Mouse (Mus musculus): ENCODE measurements around the gene Src. TPM values are rescaled to one million over a fixed set of nuclear protein-coding genes. Genes with fewer than 3 reads are reported as not detected.
A peak's percentile ranks its signal among the peaks of the same experiment; 100 is the strongest.

Src gene
- total RNA-seq, 2 experiments from 2014 or later, result 2.2 to 2.8 TPM

- H3K27ac ChIP-seq, result no peak overlapping the region
- DNase-seq, result no peak
- no peak overlapping the region for H3K4me3 ChIP-seq
- intact Hi-C loops (cut with DNase I), result no loop called here
- no peak for TF ChIP-seq CTCF (IDR thresholded peaks at IDR 0.05)
These were observed 90.9 kb downstream of the Src start for GRCm38 (mm10) chr2:157509182-157509581.

- TF ChIP-seq CTCF (IDR thresholded peaks at IDR 0.05), result no peak
- no peak overlapping the region for H3K27ac ChIP-seq
- no peak for DNase-seq
- no peak overlapping the region for H3K4me3 ChIP-seq
- intact Hi-C loops (cut with DNase I), result no loop called here
These were observed 91.8 kb downstream of the Src start for GRCm38 (mm10) chr2:157510031-157510430.

GRCm38 (mm10) chr2:157512859-157513258 is 94.6 kb downstream of the Src start:
- no peak for DNase-seq
- H3K4me3 ChIP-seq, result no peak overlapping the region
- intact Hi-C loops (cut with DNase I), result no loop called here
- no peak overlapping the region for H3K27ac ChIP-seq
- no peak for TF ChIP-seq CTCF (IDR thresholded peaks at IDR 0.05)

GRCm38 (mm10) chr2:157513737-157514208 is 95.5 kb downstream of the Src start:
- intact Hi-C loops (cut with DNase I), result no loop called here
- H3K27ac ChIP-seq, result no peak overlapping the region
- no peak for TF ChIP-seq CTCF (IDR thresholded peaks at IDR 0.05)
- H3K4me3 ChIP-seq, result no peak overlapping the region
- DNase-seq, result no peak

- Histone ChIP-seq H3K27ac (no peak overlapping the region), H3K4me3 (no peak overlapping the region)
- TF ChIP-seq CTCF (IDR thresholded peaks at IDR 0.05), result no peak
- no peak for DNase-seq
- intact Hi-C loops (cut with DNase I), result no loop called here
These were observed 96.1 kb downstream of the Src start for GRCm38 (mm10) chr2:157514353-157514752.

GRCm38 (mm10) chr2:157517526-157517925 is 99.3 kb downstream of the Src start:
- DNase-seq, result no peak
- no peak for TF ChIP-seq CTCF (IDR thresholded peaks at IDR 0.05)
- H3K27ac ChIP-seq, result no peak overlapping the region
- H3K4me3 ChIP-seq, result no peak overlapping the region
- intact Hi-C loops (cut with DNase I), result no loop called here

GRCm38 (mm10) chr2:157518451-157518850 is 100.2 kb downstream of the Src start:
- Histone ChIP-seq H3K27ac (no peak overlapping the region), H3K4me3 (no peak overlapping the region)
- DNase-seq, result no peak
- intact Hi-C loops (cut with DNase I), result no loop called here
- TF ChIP-seq CTCF (IDR thresholded peaks at IDR 0.05), result no peak

GRCm38 (mm10) chr2:157519452-157519851 is 101.2 kb downstream of the Src start:
- Histone ChIP-seq H3K4me3 (no peak overlapping the region), H3K27ac (no peak overlapping the region)
- DNase-seq, result peak; percentile 27
- no peak for TF ChIP-seq CTCF (IDR thresholded peaks at IDR 0.05)
- intact Hi-C loops (cut with DNase I), result no loop called here

- no peak for TF ChIP-seq CTCF (IDR thresholded peaks at IDR 0.05)
- H3K27ac ChIP-seq, result no peak overlapping the region
- intact Hi-C loops (cut with DNase I), result no loop called here
These were observed 102.3 kb downstream of the Src start for GRCm38 (mm10) chr2:157520496-157520895.

More at GRCm38 (mm10) chr2:157520496-157520895, 102.3 kb downstream of the Src start:
- H3K4me3 ChIP-seq, result no peak overlapping the region
- no peak for DNase-seq

Other genes starting within 250 kb of the Src start
- 1 to 10 TPM; 1.6 to 1.7 TPM for gene Rbl1, start 213.9 kb upstream of the Src start, total RNA-seq (2021)
- gene Rpn2, start 139.4 kb upstream of the Src start, total RNA-seq (2021), result 10 to 100 TPM; 69.4 to 84.8 TPM
- 1 to 10 TPM in 1 of 2 experiments, under 1 TPM in 1; 0.46 to 1.1 TPM for gene Mroh8, start 138.9 kb upstream of the Src start, total RNA-seq (2021)
- gene Ghrh, start 70.9 kb upstream of the Src start, total RNA-seq (2021), result not detected
- gene Manbal, start 50.9 kb upstream of the Src start, total RNA-seq (2021), result 10 to 100 TPM; 13.5 TPM
- gene Nnat, start 141.6 kb downstream of the Src start, total RNA-seq (2021), result under 1 TPM; 0.20 to 0.36 TPM
- 10 to 100 TPM; 29.7 to 36.5 TPM for gene Blcap, start 152.8 kb downstream of the Src start, total RNA-seq (2021)

Measured in gastrocnemius, adult 2 months (tissue).